Mouse (Mus musculus) liver, adult 2 months (tissue): ENCODE data around the gene Col11a2.

Experiments used
- CTCF ChIP-seq: fragments of 200-500 bp; IDR thresholded peaks from 2 replicates; pipeline ENCODE4 v1.5.1; 2011; ENCODE audit warnings: low read depth, low read length, control low read depth
- POLR2A ChIP-seq: fragments of 200-500 bp; IDR thresholded peaks from 2 replicates; pipeline ENCODE4 v1.6.1; 2011; ENCODE audit warnings: low read length, control low read depth; ENCODE audit not compliant: insufficient read depth; ENCODE audit errors: extremely low read depth

- no peak for TF ChIP-seq CTCF
- no peak for TF ChIP-seq POLR2A
Measured at GRCm38 (mm10) chr17:34094283-34095035, 55.2 kb downstream of the Col11a2 start.
